In the genomic region with DNA sequence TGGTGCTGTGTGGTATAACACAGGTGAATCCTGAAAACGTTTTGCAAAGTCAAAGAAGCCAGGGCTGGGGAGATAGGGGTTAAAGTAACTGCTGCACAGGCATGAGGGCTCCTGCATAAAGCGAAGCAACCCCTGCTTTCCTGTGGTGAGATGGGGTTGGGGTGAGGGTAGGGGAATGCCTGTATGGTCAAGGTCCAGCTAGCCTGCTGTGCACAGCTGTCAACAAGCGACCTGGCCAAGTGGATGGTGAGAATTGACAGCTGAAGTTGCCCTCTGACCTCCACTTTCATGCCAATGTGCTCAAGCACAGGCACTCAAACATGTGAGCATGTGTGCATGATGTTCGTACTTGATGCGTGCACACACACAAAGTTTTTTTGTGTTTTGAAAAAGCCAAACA, we compare ENCODE assay signal across 12 mouse cellular contexts.
"Had no signal": no experiment of that assay in that cellular context is flagged by ENCODE, and none has a peak within 500 bp of the region (broad histone marks: within the 10 kb centered on the region; RNA-seq: fewer than 3 reads in every experiment).

No protein-coding gene starts in this region.

- H3K27me3 ChIP-seq: limb, embryonic 12.5 days; midbrain, embryonic 12.5 days; neural tube, embryonic 15.5 days had no signal

- H3K9me3 ChIP-seq: limb, embryonic 12.5 days; neural tube, embryonic 15.5 days had no signal

- ATAC-seq: intestine, embryonic 16.5 days had no signal

- H3K4me2 ChIP-seq: hindbrain, embryonic 14.5 days; limb, embryonic 12.5 days; midbrain, embryonic 12.5 days; neural tube, embryonic 15.5 days had no signal

- DNase-seq: kidney, adult 8-10 months; right cerebral cortex, adult 18-20 months; right cerebral cortex, postnatal 25 days; thymus, adult 18-20 months; thymus, postnatal 14 days had no signal

- H3K9ac ChIP-seq: hindbrain, embryonic 14.5 days; limb, embryonic 12.5 days; liver, embryonic 14.5 days; midbrain, embryonic 12.5 days; neural tube, embryonic 15.5 days had no signal

- H3K36me3 ChIP-seq: limb, embryonic 12.5 days; midbrain, embryonic 12.5 days; neural tube, embryonic 15.5 days had no signal

- H3K4me3 ChIP-seq: limb, embryonic 12.5 days; midbrain, embryonic 12.5 days; neural tube, embryonic 15.5 days had no signal

- H3K27ac ChIP-seq: hindbrain, embryonic 14.5 days; kidney, postnatal 0 days; limb, embryonic 12.5 days; liver, embryonic 14.5 days; midbrain, embryonic 12.5 days; neural tube, embryonic 15.5 days had no signal
